Mouse (Mus musculus) ovary, postnatal 36 days (tissue): ENCODE measurements around the gene Plod3.

Experiments
- DNase-seq: peaks from one replicate; pipeline ENCODE4 v3.0.0; 2022; ENCODE audit warnings: low spot score, mixed read lengths

Gene Plod3

GRCm38 (mm10) chr5:137025132-137025531, 38.3 kb downstream of the Plod3 start:
- DNase-seq, result peak; percentile 69

- no peak for DNase-seq
These were observed 39.3 kb downstream of the Plod3 start, which contains the start of gene Vgf for GRCm38 (mm10) chr5:137026092-137026491. TSS of gene Vgf (plus strand) at chr5:137026392.

GRCm38 (mm10) chr5:137028561-137029272, 41.9 kb downstream of the Plod3 start:
- DNase-seq, result no peak

DNA sequence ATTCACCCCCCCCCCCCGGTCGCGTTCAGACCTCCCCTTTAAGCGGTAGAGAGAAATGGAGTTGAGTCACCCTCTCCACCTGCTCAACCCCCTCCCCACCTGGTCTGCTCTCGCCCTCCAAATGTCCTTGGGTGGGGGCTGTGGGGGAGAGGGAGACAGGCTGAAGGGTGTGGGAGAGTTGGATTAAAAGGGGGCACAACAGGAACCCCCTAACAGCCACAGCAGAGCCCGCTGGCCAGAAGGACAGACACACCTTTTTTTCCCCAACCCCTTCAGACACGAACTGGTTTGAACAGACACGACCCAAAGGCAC, 42.4 kb downstream of the Plod3 start:
- DNase-seq, result no peak

DNA sequence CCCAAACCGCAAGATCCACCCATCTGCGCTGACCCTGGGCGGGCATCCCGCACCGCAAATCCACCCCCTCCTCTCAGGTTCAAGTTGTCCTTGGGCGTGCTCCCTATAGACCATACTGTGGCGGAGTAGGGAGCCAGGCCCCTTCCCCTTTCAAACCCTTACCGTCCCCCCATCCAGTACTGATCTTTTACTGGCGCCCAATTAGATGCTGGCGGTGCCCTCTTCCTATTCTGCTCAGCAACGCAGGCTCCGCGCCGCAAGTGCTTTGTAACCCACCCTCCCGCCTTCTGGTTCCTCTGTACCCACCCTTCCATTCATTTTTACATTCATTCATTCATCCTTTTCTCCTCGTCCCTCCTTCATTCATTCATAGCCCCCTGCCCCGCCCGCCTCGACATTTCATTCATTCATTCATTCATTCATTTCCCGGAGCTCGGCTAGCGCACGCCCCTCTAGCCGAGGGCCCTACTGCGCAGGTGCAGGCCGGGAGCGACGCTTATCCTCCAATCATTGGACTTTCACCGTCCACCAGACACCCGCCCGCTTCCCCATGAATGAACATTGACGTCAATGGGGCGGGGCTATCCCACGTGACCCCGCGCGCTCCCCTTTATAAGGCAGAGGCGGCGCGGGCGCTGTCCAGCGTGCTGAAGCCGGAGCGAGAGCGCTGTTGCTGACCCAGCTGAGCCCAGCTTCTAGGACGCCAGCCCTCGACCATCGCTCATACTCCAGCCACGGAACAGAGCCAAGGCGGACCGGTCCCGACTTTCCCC, 43.0 kb downstream of the Plod3 start:
- peak; percentile 92 for DNase-seq

GRCm38 (mm10) chr5:137030416-137030810, 43.6 kb downstream of the Plod3 start:
- DNase-seq, result no peak

- DNase-seq, result peak; percentile 46
These were observed 44.5 kb downstream of the Plod3 start for GRCm38 (mm10) chr5:137031076-137032032.

- DNase-seq, result no peak
These were observed 45.2 kb downstream of the Plod3 start for GRCm38 (mm10) chr5:137032033-137032421.

DNA sequence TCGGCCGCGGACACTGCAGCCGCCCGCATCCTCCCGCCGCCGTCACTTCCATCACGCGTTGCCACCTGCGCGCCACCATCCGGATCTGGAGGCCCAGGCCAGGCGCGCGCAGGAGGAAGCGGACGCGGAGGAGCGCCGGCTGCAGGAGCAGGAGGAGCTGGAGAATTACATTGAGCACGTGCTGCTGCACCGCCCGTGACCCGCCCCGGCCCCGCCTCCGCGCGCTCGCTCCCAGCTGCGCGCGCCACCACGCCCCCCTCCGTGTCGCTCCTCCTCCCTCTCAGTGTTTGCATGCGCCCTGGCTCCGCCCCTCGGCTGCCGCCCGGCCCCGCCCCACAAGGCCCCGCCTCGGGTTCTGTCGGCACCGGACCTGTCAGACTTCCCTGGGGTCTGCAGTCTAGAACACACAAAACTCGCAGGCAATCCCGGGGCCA, 45.8 kb downstream of the Plod3 start:
- peak; percentile 89 for DNase-seq

DNA sequence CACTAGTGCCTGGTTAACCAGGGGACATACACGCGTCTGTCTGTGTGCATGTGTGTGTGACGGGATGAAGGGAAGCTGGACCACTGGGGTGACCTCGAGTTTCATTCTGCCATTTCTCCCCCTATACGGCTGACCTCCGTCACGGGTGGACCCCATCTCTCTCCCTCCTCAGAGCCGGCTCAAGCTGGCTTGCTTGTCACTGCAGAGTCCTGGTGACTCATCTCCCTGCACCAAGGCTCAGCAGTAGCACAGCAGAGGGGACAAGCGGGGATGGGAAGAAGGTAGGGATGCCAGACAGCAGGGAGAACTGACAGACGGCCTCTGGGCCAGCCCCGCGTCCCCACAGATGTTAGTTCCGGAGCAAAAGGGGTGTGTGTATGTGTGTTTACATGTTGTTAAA, 49.4 kb downstream of the Plod3 start:
- DNase-seq, result no peak

DNA sequence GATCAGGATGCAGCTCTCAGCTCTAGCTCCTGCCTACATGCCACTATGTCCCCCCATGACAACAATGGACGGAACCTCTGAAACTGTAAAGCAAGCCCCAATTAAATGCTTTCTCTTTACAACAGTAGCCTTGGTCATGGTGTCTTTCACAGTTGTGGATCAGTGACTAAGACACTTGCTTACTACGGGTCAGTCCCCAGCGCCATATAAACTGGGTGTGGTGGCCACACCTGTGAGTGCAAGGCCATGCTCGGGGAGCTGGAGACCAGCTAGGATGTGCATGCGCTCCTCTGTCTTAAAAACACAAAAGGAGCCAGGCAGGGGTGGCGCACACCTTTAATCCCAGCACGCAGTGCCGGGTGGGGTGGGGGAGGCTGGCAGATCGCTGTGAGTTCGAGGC, 52.6 kb downstream of the Plod3 start:
- DNase-seq, result no peak

GRCm38 (mm10) chr5:137041442-137041841, 54.6 kb downstream of the Plod3 start:
- no peak for DNase-seq

GRCm38 (mm10) chr5:137043997-137044396, 57.2 kb downstream of the Plod3 start:
- no peak for DNase-seq

GRCm38 (mm10) chr5:137045402-137046323, 58.8 kb downstream of the Plod3 start, which contains the start of gene Ap1s1:
TSS of gene Ap1s1 (minus strand) at chr5:137046135.
- DNase-seq, result peak; percentile 98
